Mouse (Mus musculus) lung, embryonic 14.5 days (tissue): ENCODE results near the gene Map2k1. TPM values are rescaled to one million over a fixed set of nuclear protein-coding genes. Genes with fewer than 3 reads are reported as not detected.
A peak's percentile ranks its signal among the peaks of the same experiment; 100 is the strongest.
"Not testable (repeated sequence)": the region's sequence is repeated elsewhere in the genome, so short reads cannot be mapped to it uniquely, and the experiment has no call there.

ENCODE experiments used
- ATAC-seq: fragments of 200-750 bp; cut with Nextera tagmentation; 2 replicates; pipeline ENCODE4 v1.8.0; 2017; ENCODE audit warnings: mild to moderate bottlenecking, moderate TSS enrichment, moderate library complexity; ENCODE audit not compliant: insufficient read depth
- DNase-seq: peaks from one replicate; pipeline ENCODE4 v3.0.0-alpha.2; 2015
- H3K27ac ChIP-seq: fragments of 300-500 bp; sonication (generic); 2 replicates; pipeline ENCODE4 v1.5.1; 2014; ENCODE audit warnings: low read depth, mild to moderate bottlenecking, moderate library complexity
- H3K27me3 ChIP-seq: fragments of 300-500 bp; sonication (generic); 2 replicates; pipeline ENCODE4 v1.6.1; 2014; ENCODE audit warnings: low read length, control low read depth; ENCODE audit not compliant: insufficient read depth
- H3K36me3 ChIP-seq: fragments of 300-500 bp; sonication (generic); 2 replicates; pipeline ENCODE4 v1.6.1; 2014; ENCODE audit warnings: control low read depth; ENCODE audit not compliant: insufficient read depth
- H3K4me1 ChIP-seq: fragments of 300-500 bp; sonication (generic); 2 replicates; pipeline ENCODE4 v1.6.1; 2014; ENCODE audit warnings: antibody characterized with exemption, control low read depth; ENCODE audit not compliant: insufficient read depth
- H3K4me2 ChIP-seq: fragments of 300-500 bp; sonication (generic); 2 replicates; pipeline ENCODE4 v1.6.1; 2014; ENCODE audit warnings: mild to moderate bottlenecking
- H3K4me3 ChIP-seq: fragments of 300-500 bp; sonication (generic); 2 replicates; pipeline ENCODE4 v1.5.1; 2014; ENCODE audit warnings: low read depth, low read length
- H3K9ac ChIP-seq: fragments of 300-500 bp; sonication (generic); 2 replicates; pipeline ENCODE4 v1.6.1; 2014
- H3K9me3 ChIP-seq: fragments of 300-500 bp; sonication (generic); 2 replicates; pipeline ENCODE4 v1.6.1; 2016; ENCODE audit warnings: low read depth, low read length, control low read depth
- CTCF ChIP-seq: IDR thresholded peaks from 2 replicates; pipeline ENCODE4 v1.5.1; 2016; ENCODE audit warnings: antibody characterized with exemption, low read depth
- WGBS: fragments of 180-500 bp; shearing (Covaris S2); extraction: QIAGEN DNeasy Blood & Tissue Kit; methylation state at CpG from one replicate; pipeline ENCODE4 v1.1.7; 2014; 5-methylcytosine and 5-hydroxymethylcytosine counted together
- microRNA-seq: library from miRNA; unstranded; fragments of <30 nt; microRNA quantifications from one replicate; pipeline ENCODE4, GENCODE M21; 2016; ENCODE audit warnings: borderline number of aligned reads
- polyA plus RNA-seq: library from polyadenylated mRNA; unstranded; fragments of >200 nt; fragmentation: Nextera tagmentation; extraction: Ambion mirVana; gene quantifications from 2 replicates; pipeline ENCODE4 v1.2.1, GENCODE M21; 2014

Map2k1 gene
- polyA plus RNA-seq, 1 experiment from 2014 or later = 71.2 TPM

- H3K27ac ChIP-seq = no peak overlapping the region
- H3K4me1 ChIP-seq = no peaks in the 10 kb centered on the region
- no peak overlapping the region for H3K9ac ChIP-seq
- no peaks in the 10 kb centered on the region for H3K27me3 ChIP-seq
- 87% methylated on average over 5 of the region's 5 CpGs for WGBS
- H3K4me2 ChIP-seq = no peak overlapping the region
- no peak for ATAC-seq
- H3K4me3 ChIP-seq = no peak overlapping the region
- H3K9me3 ChIP-seq = no peaks in the 10 kb centered on the region
- DNase-seq = no peak
- peaks cover 86% of the 10 kb centered on the region for H3K36me3 ChIP-seq
- no peak for TF ChIP-seq CTCF
These were observed 93.0 kb downstream of the Map2k1 start for GRCm38 (mm10) chr9:64160471-64160870.

DNA sequence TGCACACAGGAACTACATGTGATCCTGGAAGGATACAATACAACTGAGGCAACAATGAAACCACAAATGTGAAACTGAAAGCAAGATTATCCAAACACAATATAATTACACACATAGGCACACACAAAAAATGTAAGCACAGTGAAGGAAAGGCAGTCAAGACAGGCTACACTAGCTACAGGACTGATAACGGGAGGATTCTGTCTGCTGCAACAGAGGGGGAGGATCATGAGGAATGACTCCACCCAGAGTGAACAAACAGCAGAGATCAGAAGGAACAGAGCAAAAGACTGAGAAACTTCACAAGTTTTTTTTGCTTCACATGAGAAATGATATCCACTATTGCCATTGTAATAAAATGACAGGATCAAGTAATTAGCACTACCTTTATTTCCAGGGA is 96.8 kb downstream of the Map2k1 start:
- DNase-seq (no peak), ATAC-seq (no peak)
- Histone ChIP-seq H3K4me3 (no peak overlapping the region), H3K9ac (no peak overlapping the region), H3K27ac (no peak overlapping the region), H3K9me3 (no peaks in the 10 kb centered on the region), H3K27me3 (no peaks in the 10 kb centered on the region), H3K4me2 (no peak overlapping the region), H3K4me1 (no peaks in the 10 kb centered on the region), H3K36me3 (peaks cover 90% of the 10 kb centered on the region)
- 85% methylated on average over 1 of the region's 1 CpGs for WGBS
- TF ChIP-seq CTCF = no peak

- DNase-seq (no peak), ATAC-seq (no peak)
- H3K4me2 ChIP-seq = no peak overlapping the region
- H3K36me3 ChIP-seq = peaks cover 67% of the 10 kb centered on the region
- 79% methylated on average over 9 of the region's 9 CpGs for WGBS
- H3K9ac ChIP-seq = no peak overlapping the region
- no peak overlapping the region for H3K27ac ChIP-seq
- TF ChIP-seq CTCF = no peak
- no peak overlapping the region for H3K4me3 ChIP-seq
- H3K27me3 ChIP-seq = no peaks in the 10 kb centered on the region
- no peaks in the 10 kb centered on the region for H3K9me3 ChIP-seq
- no peaks in the 10 kb centered on the region for H3K4me1 ChIP-seq
These were observed 113.6 kb downstream of the Map2k1 start for GRCm38 (mm10) chr9:64139879-64140278.

- DNase-seq = peak; percentile 84
- not testable (repeated sequence) for H3K4me2 ChIP-seq, H3K4me3 ChIP-seq, H3K9me3 ChIP-seq, H3K27me3 ChIP-seq, H3K4me1 ChIP-seq, H3K27ac ChIP-seq, H3K9ac ChIP-seq, ATAC-seq
- peak; percentile 73 for TF ChIP-seq CTCF
- peaks cover 59% of the 10 kb centered on the region for H3K36me3 ChIP-seq
- WGBS = 6% methylated on average over 6 of the region's 6 CpGs
These were observed 114.5 kb downstream of the Map2k1 start for GRCm38 (mm10) chr9:64138896-64139295.

Small RNAs within 50 kb of the gene (microRNA-seq; reads per million reads assigned to microRNA genes)
- not detected for gene Gm24106

Other genes starting within 250 kb of the Map2k1 start
- gene Smad6, start 231.6 kb downstream of the Map2k1 start, polyA plus RNA-seq = 13.6 and 15.3 TPM in 2 replicates
- gene Lctl, start 136.5 kb downstream of the Map2k1 start, polyA plus RNA-seq = 0.13 TPM in 1 of 2 replicates, not detected in the other
- gene Zwilch, start 80.5 kb downstream of the Map2k1 start, polyA plus RNA-seq = 31.4 and 33.6 TPM in 2 replicates
- gene Rpl4, start 80.3 kb downstream of the Map2k1 start, polyA plus RNA-seq = 1,349 and 1,368 TPM in 2 replicates
- gene Snapc5, start 74.4 kb downstream of the Map2k1 start, polyA plus RNA-seq = 23.2 and 24.7 TPM in 2 replicates
- 2.7 and 3.6 TPM in 2 replicates for gene Uchl4, start 18.4 kb downstream of the Map2k1 start, polyA plus RNA-seq
- gene Tipin, start 27.9 kb upstream of the Map2k1 start, polyA plus RNA-seq = 281 and 288 TPM in 2 replicates
- 24.0 and 24.6 TPM in 2 replicates for gene Dis3l, start 87.7 kb upstream of the Map2k1 start, polyA plus RNA-seq
- gene Megf11, start 132.0 kb upstream of the Map2k1 start, polyA plus RNA-seq = 1.1 and 1.6 TPM in 2 replicates